Mouse (Mus musculus) limb, embryonic 11.5 days (tissue): ENCODE results near the gene Renbp. TPM values are rescaled to one million over a fixed set of nuclear protein-coding genes. Genes with fewer than 3 reads are reported as not detected.

Source experiments
- ATAC-seq: fragments of 200-750 bp; cut with Nextera tagmentation; 2 replicates; pipeline ENCODE4 v1.8.0; 2017; ENCODE audit warnings: low read depth; ENCODE audit not compliant: insufficient number of reproducible peaks, low FRiP score, low TSS enrichment
- DNase-seq: peaks from one replicate; pipeline ENCODE4 v3.0.0-alpha.2; 2015; ENCODE audit warnings: low spot score
- H3K27ac ChIP-seq: fragments of 300-500 bp; sonication (generic); replicated peaks from 2 replicates; pipeline ENCODE4 v1.5.1; 2014; ENCODE audit warnings: low read depth, mild to moderate bottlenecking, low read length
- H3K27me3 ChIP-seq: fragments of 300-500 bp; sonication (generic); 2 replicates; pipeline ENCODE4 v1.6.1; 2014; ENCODE audit warnings: mild to moderate bottlenecking, low read length, mixed read lengths; ENCODE audit not compliant: control insufficient read depth, insufficient read depth
- H3K36me3 ChIP-seq: fragments of 300-500 bp; sonication (generic); 2 replicates; pipeline ENCODE4 v1.6.1; 2014; ENCODE audit warnings: mild to moderate bottlenecking, low read length, moderate library complexity, mixed read lengths; ENCODE audit not compliant: control insufficient read depth, insufficient read depth
- H3K4me1 ChIP-seq: fragments of 300-500 bp; sonication (generic); 2 replicates; pipeline ENCODE4 v1.6.1; 2014; ENCODE audit warnings: low read length, mixed read lengths; ENCODE audit not compliant: control insufficient read depth, insufficient read depth
- H3K4me2 ChIP-seq: fragments of 300-500 bp; sonication (generic); 2 replicates; pipeline ENCODE4 v1.6.1; 2014; ENCODE audit warnings: low read depth, mild to moderate bottlenecking, moderate library complexity; ENCODE audit not compliant: severe bottlenecking
- H3K4me3 ChIP-seq: fragments of 300-500 bp; sonication (generic); 2 replicates; pipeline ENCODE4 v1.5.1; 2014; ENCODE audit warnings: low read depth, low read length
- H3K9ac ChIP-seq: fragments of 300-500 bp; sonication (generic); 2 replicates; pipeline ENCODE4 v1.6.1; 2014; ENCODE audit warnings: mild to moderate bottlenecking, low read length
- H3K9me3 ChIP-seq: fragments of 300-500 bp; sonication (generic); 2 replicates; pipeline ENCODE4 v1.6.1; 2016; ENCODE audit warnings: low read length; ENCODE audit not compliant: control insufficient read depth
- WGBS: fragments of 180-500 bp; shearing (Covaris S2); extraction: QIAGEN DNeasy Blood & Tissue Kit; methylation state at CpG from one replicate; pipeline ENCODE4 v1.1.7; 2014; 5-methylcytosine and 5-hydroxymethylcytosine counted together
- polyA plus RNA-seq: library from polyadenylated mRNA; unstranded; fragments of >200 nt; fragmentation: Nextera tagmentation; extraction: Ambion mirVana; gene quantifications from 2 replicates; pipeline ENCODE4 v1.2.1, GENCODE M21; 2014

Renbp gene
- polyA plus RNA-seq: 9.8 and 13.2 TPM in 2 replicates

- Histone ChIP-seq H3K4me1 (no peaks in the 10 kb centered on the region), H3K27me3 (no peaks in the 10 kb centered on the region), H3K4me3 (no peak within 1 kb of the TSS), H3K9me3 (no peaks in the 10 kb centered on the region), H3K4me2 (peak within 1 kb of the TSS; percentile 20; the same call in 1 of the 2 replicates), H3K36me3 (no peaks in the 10 kb centered on the region), H3K27ac (no peak within 1 kb of the TSS), H3K9ac (no peak within 1 kb of the TSS)
- ATAC-seq (peak; percentile 62; the same call in 1 of the 2 replicates), DNase-seq (peak; percentile 50)
- 37% methylated on average over 17 of the region's 17 CpGs for WGBS
Observed at GRCm38 (mm10) chrX:73930402-73931062, at the start of gene Renbp. Gene Renbp, minus strand, starts transcription at chrX:73930850.

GRCm38 (mm10) chrX:73977783-73978182, 47.1 kb upstream of the Renbp start:
- H3K4me2 ChIP-seq: no peak overlapping the region
- H3K9ac ChIP-seq: no peak overlapping the region
- no peak for DNase-seq
- H3K27me3 ChIP-seq: no peaks in the 10 kb centered on the region
- H3K36me3 ChIP-seq: no peaks in the 10 kb centered on the region
- H3K27ac ChIP-seq: no peak overlapping the region
- H3K9me3 ChIP-seq: no peaks in the 10 kb centered on the region
- ATAC-seq: no peak
- no peak overlapping the region for H3K4me3 ChIP-seq
- no peaks in the 10 kb centered on the region for H3K4me1 ChIP-seq
- 82% methylated on average over 1 of the region's 1 CpGs for WGBS

GRCm38 (mm10) chrX:73976283-73976682, 45.6 kb upstream of the Renbp start:
- H3K36me3 ChIP-seq: no peaks in the 10 kb centered on the region
- ATAC-seq (no peak), DNase-seq (no peak)
- no peak overlapping the region for H3K4me3 ChIP-seq
- H3K4me1 ChIP-seq: no peaks in the 10 kb centered on the region
- H3K9ac ChIP-seq: no peak overlapping the region
- 90% methylated on average over 2 of the region's 2 CpGs for WGBS
- no peak overlapping the region for H3K27ac ChIP-seq
- no peak overlapping the region for H3K4me2 ChIP-seq
- no peaks in the 10 kb centered on the region for H3K9me3 ChIP-seq
- H3K27me3 ChIP-seq: no peaks in the 10 kb centered on the region

- Histone ChIP-seq H3K4me3 (no peak overlapping the region), H3K9ac (no peak overlapping the region), H3K36me3 (no peaks in the 10 kb centered on the region), H3K4me2 (no peak overlapping the region), H3K4me1 (no peaks in the 10 kb centered on the region), H3K27me3 (no peaks in the 10 kb centered on the region), H3K9me3 (no peaks in the 10 kb centered on the region), H3K27ac (no peak overlapping the region)
- ATAC-seq: no peak
- WGBS: 88% methylated on average over 4 of the region's 4 CpGs
- no peak for DNase-seq
Observed at GRCm38 (mm10) chrX:73972774-73973173, 42.1 kb upstream of the Renbp start.

DNA sequence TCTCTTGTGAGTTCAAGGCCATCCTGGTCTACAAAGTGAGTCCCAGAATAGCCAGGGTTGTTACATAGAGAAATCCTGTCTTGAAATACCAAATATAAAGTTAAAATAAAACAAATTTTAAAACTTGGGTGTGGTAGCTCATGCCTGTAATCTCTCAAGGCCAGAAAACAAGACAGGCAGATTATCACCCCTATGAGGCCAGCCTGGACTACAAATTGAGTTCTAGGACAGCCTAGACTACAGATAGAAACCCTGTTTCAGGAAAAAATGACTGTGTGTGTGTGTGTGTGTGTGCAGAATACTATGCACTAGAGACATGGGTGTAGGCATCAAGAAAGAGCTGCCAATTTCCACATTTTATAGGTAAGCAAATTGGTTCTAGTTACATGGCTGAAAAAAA, 40.1 kb upstream of the Renbp start:
- ATAC-seq (no peak), DNase-seq (no peak)
- no peaks in the 10 kb centered on the region for H3K36me3 ChIP-seq
- H3K4me2 ChIP-seq: no peak overlapping the region
- H3K9ac ChIP-seq: no peak overlapping the region
- 0 out of 2 replicates have a peak, but pooled peaks cover 6% of the 10 kb centered on the region for H3K27me3 ChIP-seq
- no peaks in the 10 kb centered on the region for H3K4me1 ChIP-seq
- no peaks in the 10 kb centered on the region for H3K9me3 ChIP-seq
- H3K4me3 ChIP-seq: no peak overlapping the region
- no peak overlapping the region for H3K27ac ChIP-seq

DNA sequence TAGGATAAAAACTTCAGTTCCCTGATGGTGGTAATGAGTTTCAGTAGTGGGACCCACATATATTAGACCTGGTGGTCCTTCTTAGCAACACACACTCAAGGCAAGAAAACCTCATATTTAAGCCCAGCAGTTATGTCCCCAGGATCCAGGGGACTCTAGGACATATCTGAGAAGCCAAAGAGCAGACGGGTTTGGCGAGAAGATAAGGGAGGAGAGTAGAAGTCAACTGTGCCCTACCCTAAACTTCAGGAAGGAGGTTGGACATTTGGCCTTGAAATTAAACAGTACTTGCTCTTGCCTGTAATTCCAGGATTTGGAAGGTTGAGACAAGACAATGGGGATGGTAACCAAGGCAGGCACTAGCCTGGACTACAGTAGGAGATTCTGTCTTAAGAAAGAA, 39.1 kb upstream of the Renbp start:
- 0 out of 2 replicates have a peak, but pooled peaks cover 7% of the 10 kb centered on the region for H3K27me3 ChIP-seq
- no peak overlapping the region for H3K9ac ChIP-seq
- no peak overlapping the region for H3K4me2 ChIP-seq
- no peaks in the 10 kb centered on the region for H3K36me3 ChIP-seq
- DNase-seq: no peak
- no peaks in the 10 kb centered on the region for H3K4me1 ChIP-seq
- H3K4me3 ChIP-seq: no peak overlapping the region
- WGBS: 87% methylated on average over 2 of the region's 2 CpGs
- H3K9me3 ChIP-seq: no peaks in the 10 kb centered on the region
- no peak for ATAC-seq
- H3K27ac ChIP-seq: no peak overlapping the region

DNA sequence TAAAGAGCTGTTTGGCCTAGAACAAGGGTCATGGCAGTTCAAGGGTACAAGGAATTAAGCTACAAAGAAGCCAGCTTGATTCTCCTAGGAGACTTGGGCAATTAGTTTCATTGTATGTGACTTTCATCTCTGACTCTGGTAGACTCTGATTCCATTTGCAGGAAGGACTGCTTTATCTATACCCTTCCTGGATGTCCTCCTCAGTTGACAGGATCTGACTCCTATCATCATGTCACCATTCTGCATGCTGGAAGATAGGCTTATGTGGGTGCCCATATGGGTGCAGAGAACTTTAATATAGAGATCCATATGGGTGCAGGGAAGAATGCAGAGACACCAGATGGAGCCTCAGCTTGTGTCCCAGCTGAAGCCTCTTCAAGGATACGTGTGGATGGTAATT, 38.5 kb upstream of the Renbp start:
- 81% methylated on average over 1 of the region's 1 CpGs for WGBS
- H3K9me3 ChIP-seq: no peaks in the 10 kb centered on the region
- 0 out of 2 replicates have a peak, but pooled peaks cover 7% of the 10 kb centered on the region for H3K27me3 ChIP-seq

DNA sequence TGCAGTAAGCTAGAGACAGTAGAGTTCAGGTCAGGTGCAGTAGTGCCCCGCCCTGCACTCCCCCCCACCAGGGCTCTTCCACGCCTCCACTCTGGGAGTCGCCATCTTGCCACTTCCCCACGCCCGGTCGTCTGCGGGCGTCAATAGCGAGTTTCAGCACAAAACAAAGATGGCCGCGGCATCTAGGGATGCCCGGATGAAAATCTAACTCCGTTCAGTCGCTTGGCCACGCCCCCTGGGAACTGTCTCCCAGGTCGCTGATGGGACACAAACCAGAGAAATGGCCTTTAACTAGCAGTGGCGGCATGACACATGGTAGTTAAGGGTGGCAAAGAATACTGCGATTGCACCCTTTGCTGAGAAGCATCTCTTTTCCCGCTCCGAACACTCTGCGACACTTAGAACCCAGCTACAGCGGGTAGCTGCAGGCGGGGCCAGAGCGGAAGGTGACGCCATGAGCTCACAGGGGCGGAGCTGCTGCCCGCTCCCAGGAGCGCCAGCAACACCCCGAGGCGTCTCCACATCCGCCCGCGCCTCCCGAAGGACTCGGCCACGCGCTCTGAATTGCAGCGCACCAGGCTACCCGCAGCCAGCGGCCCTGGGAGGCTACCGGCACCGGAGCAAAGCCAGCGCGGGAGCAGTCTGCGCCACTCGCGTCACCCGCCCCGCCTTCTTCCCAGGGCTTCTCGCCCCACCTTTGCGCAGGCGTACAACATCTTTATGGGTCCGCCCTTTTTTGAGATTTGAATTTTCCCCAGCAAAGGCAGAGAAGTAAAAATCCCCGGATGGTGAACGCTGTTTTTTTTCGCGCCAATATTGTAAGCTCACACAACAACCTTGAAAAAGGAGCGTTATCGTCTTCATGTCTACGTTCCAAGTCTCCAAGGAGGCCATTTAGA, 36.8 kb upstream of the Renbp start:
- peak overlapping the region; percentile 60 for H3K4me3 ChIP-seq
- DNase-seq (peak; percentile 86), ATAC-seq (peak; percentile 93)
- H3K9ac ChIP-seq: peak overlapping the region; percentile 81
- H3K4me1 ChIP-seq: peaks cover 3% of the 10 kb centered on the region; the same call in 1 of the 2 replicates
- H3K27ac ChIP-seq: peak overlapping the region; percentile 93
- 0 out of 2 replicates have a peak, but pooled peaks cover 7% of the 10 kb centered on the region for H3K27me3 ChIP-seq
- H3K9me3 ChIP-seq: no peaks in the 10 kb centered on the region
- peak overlapping the region; percentile 41 for H3K4me2 ChIP-seq
- WGBS: 12% methylated on average over 60 of the region's 60 CpGs
- H3K36me3 ChIP-seq: no peaks in the 10 kb centered on the region

More for the DNA sequence above, 38.5 kb upstream of the Renbp start:
- ATAC-seq (no peak), DNase-seq (no peak)
- Histone ChIP-seq H3K27ac (no peak overlapping the region), H3K4me1 (peaks cover 1% of the 10 kb centered on the region; the same call in 1 of the 2 replicates), H3K4me3 (no peak overlapping the region), H3K4me2 (no peak overlapping the region), H3K9ac (no peak overlapping the region), H3K36me3 (no peaks in the 10 kb centered on the region)
